Mouse (Mus musculus) gastrocnemius, postnatal 14 days (tissue): ENCODE results near the gene Ano3. TPM values are rescaled to one million over a fixed set of nuclear protein-coding genes. Genes with fewer than 3 reads are reported as not detected.

Experiments
- DNase-seq: peaks from one replicate; pipeline ENCODE4 v3.0.0; 2021; ENCODE audit warnings: mixed read lengths
- intact Hi-C: fragments of 180-260 bp; cut with DNase I; formaldehyde crosslinking; loops from one replicate; pipeline ENCODE4 v1.15.1; 2025; ENCODE audit warnings: low total_unique reads
- total RNA-seq, 2 experiments: library from RNA; stranded (reverse); gene quantifications; 2 replicates each; pipeline ENCODE4 v1.2.3; 2021

Gene Ano3
- total RNA-seq, 2 experiments from 2014 or later: 0.09 to 0.39 TPM

GRCm38 (mm10) chr2:110663329-110663728 is 287.4 kb downstream of the Ano3 start:
- no peak for DNase-seq

GRCm38 (mm10) chr2:110644846-110645245 is 305.9 kb downstream of the Ano3 start:
- intact Hi-C loops: no loop called here
- DNase-seq: no peak

More at GRCm38 (mm10) chr2:110663329-110663728, 287.4 kb downstream of the Ano3 start:
- intact Hi-C loops: loop anchor here (5.0 kb wide), 1 partner anchor 319 kb away; no protein-coding TSS in a partner anchor

GRCm38 (mm10) chr2:110644358-110644757 is 306.4 kb downstream of the Ano3 start:
- no peak for DNase-seq
- intact Hi-C loops: no loop called here

Other genes starting within 250 kb of the Ano3 start
- not detected for gene Muc15, start 229.6 kb downstream of the Ano3 start, total RNA-seq
- gene Gm13941, start 155.1 kb upstream of the Ano3 start, total RNA-seq: not detected
- gene Gm15130, start 202.0 kb upstream of the Ano3 start, total RNA-seq: not detected